Mouse (Mus musculus): ENCODE results near the gene Sirt6.

DNA sequence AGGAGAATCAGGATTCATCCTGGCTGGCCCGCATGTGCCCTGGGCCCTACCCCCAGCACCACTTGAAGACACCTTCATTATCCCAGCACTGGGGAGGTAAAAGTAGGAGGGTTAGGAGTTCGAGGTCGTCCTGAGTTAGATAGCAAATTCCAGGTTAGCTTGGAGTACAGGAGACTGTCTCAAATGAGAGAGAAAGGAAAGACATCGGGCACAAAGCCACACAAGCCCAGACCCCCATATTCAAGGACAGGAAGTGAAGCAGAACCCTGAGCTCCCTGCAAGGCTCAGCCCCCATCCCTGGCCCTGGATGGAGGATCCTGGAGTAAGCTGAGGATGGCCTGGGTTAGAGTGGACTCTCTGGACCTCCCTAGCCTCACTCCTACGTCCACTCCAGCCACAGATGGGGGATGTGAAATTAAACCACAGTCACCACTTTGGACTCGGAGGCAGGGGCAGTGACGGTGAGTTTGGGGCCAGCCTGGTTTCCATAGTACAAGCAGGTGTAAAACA lies 26.1 kb downstream of the Sirt6 start:
- TF ChIP-seq CTCF (conservative IDR thresholded peaks at IDR 0.05; ENCODE audit: insufficient read depth, insufficient read length, low read depth, low read length): no peak
- no peak for TF ChIP-seq POLR2A (IDR thresholded peaks at IDR 0.05; ENCODE audit: low read depth, low read length)

Measured in kidney, adult 2 months (tissue).